Mouse (Mus musculus): ENCODE measurements at regions not wholly inside any gene's neighbourhood (a gene's known extent, or its start where the extent isn't known, plus 50 kb on each side); places are given as distances from the start of the nearest gene placed in this dataset.

DNA sequence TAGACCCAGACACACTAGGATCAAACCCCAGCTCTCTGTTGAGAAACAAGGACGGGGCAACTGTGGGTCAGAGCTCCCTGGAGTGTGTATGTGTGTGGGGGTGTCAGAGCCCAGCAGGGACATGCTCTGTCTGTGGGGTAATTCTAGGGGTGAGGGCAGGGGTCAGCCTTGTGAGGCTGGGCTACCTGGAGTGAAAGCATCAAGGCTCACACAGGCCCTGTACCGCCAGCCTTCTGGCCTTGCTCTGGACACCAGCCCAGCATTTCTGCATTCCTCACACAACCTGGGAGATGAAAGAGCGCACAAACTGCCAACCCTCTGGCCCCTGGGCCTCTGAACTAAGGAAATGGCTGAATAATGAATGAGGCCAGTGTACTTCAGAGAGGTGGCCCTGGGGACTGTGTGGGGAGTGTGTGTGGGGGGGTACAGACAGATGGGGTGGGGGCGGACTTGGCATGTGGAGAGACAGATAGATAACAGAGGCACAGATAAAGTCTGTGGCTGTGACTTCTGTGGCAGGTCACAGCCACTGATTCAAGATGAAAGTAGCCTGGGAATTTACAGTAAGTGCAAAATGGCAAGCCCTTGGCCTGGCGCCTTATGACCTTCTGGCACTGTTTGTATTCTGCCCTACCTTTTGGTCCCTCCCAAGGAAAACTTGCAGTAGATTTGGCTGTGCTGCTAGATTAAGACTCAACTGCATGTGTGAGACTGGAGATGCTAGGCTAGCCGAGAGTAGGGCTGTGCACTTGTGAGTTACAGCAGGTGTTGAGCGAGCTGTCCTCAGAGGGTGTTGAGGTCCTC lies 135.2 kb upstream of the 4931429L15Rik start:
- DNase-seq (ENCODE audit: low spot score) = no peak

DNA sequence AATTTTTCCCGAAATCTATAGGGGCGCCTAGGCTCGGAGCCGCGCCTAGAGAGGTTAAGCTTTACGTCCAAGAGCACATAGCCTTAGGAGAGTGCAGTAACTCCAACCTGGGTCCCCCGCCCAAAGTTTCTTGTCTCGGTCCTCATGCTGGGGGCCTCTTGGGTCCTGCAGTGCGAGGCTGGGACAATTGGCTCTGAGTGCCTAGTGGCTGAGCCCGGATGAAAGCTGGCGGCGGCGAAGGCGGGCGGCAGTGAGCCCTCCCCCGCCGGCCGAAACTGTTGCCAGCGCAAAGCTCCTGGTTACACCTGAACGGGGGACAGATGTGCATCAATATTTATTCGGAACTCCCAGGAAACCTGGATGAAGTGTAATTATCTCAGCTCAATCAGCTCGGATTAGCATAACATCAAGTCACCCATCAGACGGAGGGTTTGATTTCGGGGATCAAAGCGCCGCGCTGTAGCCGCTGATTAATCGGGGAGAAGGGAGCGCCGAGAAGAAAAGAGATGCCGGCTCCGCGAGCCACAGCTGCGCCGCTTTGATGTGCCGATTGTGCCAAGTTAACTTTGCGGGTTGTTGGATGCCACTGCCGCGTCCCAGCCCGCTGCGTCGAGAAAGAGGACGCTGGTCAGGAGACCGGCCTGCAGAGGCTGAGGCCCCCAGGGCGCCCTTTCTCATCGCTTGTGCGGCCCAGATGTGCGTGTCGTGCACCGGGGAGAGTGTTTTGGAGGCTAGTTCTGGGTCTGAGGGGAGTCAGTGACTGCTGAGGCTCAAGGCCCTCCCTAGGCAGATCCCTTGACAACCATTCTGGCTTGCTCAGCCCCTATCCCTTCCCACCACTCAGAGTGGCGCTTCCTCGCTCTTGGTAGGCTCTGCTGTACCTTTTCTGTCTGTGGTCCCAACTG lies 123.7 kb upstream of the 4931429L15Rik start:
- DNase-seq (ENCODE audit: low spot score) = no peak

DNA sequence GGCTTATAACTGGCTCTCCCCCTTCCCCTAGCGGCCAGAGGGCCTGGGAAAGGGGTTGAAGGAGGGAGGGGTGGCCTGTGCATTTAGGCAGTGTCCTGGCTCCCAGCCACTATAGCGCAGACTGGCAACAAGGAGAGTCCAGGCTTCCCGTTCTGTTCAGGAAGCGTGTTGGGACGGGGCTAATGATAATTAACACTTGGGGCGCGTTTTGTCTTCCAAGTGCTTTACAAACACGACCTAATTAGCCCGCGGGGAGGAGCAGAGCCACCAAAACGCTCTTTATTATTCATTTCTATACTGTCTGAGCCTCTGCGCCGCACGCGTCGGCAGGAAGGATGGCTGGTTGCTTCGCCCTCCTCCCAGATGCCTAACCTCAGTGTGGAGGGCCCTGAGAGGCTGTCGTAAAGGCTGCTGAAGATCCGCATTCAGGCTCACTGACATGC lies 123.0 kb upstream of the 4931429L15Rik start:
- DNase-seq (ENCODE audit: low spot score) = no peak

DNA sequence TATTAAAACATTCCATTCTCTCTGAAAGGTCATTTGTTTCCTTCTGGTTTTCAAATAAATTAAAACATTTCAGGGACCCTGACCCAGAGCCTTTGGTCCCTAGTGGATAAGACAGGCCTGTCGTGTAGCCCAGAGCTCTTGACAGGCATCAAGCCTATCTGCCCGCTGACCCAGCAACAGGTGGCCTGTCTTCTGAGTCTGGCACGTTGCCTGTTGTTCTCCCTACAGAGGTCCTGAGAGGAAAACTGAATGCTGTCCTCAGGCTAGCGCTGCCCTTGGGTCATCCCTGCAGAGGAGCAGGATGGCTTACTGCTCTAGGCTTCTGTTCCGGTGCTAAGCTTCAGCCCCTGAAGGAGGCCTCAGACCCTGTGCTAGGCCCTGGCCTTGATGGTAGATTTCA lies 120.4 kb upstream of the 4931429L15Rik start:
- no peak for DNase-seq (ENCODE audit: low spot score)

DNA sequence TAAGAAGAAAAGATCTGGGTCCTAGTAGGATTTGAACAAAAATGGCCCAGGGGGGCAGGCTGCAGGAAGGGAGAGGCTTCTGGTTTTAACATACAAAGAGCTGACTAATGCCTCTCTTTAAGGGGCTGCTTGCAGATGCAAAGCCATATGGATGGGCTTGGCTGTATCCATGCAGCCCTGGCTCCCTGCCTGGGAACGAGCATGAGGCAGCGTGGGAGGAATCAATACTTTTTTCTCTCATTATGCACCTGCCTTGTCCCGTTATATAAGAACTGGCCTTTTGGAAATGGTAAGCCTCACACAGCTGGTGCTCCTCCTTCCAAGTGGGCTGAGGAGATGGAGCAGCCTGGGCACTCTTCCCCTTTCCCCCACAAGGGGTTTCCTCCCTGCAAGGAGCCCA lies 114.9 kb upstream of the 4931429L15Rik start:
- no peak for DNase-seq (ENCODE audit: low spot score)

DNA sequence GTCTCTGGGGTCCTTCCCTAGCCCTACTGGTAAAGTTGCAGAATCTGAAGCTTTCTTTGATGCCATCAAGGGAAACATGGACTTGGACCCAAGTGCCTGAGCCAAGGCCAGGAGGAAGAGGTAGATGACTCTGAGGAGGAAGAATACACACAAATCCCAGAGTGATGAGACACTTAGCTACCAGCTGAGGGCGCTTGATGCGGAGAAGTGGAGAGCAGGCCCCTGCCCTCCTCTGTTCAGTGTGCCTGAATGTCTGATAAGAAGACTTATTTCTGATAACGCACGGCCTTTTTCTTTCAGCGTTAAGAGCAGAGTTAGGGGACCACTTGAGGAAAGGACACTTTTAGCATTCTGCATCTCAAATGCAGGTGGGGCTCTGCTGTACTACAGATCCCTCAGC lies 113.9 kb upstream of the 4931429L15Rik start:
- no peak for DNase-seq (ENCODE audit: low spot score)

DNA sequence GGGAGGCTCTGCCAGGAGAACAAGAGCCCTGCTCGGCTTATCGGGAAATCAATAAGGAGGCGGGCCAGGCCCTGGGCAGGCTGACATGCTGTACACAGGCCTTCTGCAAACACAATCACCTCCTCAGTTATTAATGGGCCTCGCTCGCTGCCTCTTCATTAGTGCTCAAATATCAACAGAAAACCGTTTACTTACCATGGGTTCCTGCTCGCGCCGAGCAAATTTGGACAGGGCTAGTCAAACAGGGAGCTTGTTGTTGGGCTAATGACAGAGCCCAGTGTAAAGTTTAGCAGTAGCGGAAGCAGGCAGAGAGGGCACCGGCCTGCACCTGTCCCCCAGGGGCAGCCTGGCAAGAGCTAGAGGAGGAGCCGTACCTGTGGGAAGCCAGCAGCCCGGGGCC lies 111.3 kb upstream of the 4931429L15Rik start:
- no peak for DNase-seq (ENCODE audit: low spot score)

DNA sequence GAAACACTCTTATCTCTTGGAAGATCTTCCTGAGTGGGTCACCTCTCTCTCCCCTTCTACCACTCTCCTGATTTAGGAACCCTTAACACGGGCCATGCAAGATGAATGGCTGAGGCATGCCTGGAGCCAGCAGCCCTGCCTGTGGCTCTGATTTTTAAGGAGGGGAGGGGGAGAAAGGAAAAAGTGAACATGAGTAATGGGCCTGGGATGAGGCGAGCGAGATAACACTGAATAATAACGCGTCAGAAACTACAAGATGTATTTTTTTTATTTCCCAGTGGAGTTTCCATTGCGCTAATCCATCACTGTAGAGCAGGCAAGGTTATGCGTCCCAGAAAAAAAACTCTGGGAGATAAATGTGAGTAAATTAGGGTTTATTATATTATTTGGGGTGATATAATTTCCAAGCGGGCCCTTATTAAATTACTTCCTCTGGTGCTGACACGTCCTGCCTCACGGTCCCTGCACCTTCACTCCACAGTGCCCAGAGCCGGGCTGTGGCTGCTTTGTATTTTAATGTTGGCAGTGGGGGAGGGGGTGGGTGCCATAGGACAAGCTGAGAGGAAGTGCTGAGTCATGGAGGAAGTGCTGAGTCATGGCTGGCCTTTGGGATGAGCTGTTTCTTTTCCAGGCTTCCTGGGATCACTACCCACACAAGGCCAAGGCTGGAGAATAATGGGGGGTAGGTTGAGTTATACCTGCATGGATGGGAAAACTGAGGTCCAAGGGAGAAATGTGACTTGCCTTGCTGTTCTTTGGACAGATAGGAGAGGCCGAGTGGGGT lies 103.6 kb upstream of the 4931429L15Rik start:
- DNase-seq (ENCODE audit: low spot score) = no peak

DNA sequence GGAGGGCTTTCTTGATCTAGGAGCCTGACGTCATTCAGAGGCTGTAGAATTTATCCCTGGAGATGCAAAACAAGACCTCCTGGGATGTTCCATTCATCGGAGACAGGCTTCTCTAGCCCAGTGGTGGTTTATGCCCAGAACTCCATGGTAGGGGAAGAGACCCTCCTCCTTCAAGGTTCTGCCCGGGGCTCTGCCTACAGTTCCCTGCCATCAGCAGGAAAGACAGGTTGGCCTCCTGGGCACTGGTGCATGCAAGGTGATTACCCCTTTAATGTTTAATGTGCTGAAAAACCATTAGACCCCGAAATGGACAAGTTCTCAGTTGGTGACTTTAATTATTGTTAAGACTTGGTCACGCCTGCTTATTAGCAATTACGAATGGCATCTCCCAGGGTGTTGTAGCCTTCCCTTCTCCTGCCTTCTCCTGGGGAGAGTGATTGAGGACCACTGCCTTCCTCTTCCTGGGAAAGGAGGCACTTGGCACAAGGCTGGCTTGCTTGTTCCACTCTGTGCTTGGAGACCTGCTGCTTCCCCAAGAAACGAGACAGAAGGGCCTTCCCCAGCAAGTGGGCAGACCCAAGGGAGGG lies 102.0 kb upstream of the 4931429L15Rik start:
- DNase-seq (ENCODE audit: low spot score) = no peak

DNA sequence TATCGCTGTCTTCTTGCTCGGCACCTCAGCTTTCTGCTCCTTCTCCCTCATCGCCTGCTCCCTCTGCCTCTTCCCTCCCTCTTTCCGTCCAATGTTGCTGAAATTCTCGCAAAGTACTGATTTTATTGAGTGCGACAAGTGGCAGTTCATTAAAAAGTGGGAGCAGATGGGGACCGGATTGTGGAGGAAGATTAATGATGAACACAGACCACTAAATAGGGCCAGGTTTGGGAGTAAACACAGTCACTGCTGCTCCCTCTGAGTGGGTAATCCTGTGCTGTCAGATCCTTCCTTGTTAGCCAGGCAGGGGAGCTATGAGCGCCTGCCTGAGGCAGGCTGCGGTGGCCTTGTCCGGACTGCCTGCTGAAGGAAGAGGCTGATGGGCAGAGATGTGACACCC lies 91.9 kb upstream of the 4931429L15Rik start:
- no peak for DNase-seq (ENCODE audit: low spot score)

DNA sequence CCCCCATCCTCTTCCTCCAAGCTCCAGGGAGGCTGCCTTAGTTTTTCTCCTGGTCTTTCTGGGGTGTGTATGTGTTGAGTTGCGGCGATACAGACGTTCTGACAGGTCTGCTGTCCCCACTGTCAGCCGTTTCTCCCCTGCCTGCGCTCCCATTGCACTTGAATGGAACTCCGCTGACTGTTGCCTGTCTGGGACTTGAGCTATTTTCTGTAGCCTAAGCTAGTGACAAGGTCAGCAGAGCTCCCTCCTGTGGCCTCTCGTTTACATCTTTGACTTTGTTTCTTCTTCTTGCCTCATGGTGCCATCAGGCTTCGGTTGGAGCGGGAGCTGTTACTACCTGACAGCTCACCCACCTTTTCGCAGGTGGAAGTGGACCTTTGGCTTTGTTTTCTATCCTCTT lies 89.0 kb upstream of the 4931429L15Rik start:
- DNase-seq (ENCODE audit: low spot score) = no peak

DNA sequence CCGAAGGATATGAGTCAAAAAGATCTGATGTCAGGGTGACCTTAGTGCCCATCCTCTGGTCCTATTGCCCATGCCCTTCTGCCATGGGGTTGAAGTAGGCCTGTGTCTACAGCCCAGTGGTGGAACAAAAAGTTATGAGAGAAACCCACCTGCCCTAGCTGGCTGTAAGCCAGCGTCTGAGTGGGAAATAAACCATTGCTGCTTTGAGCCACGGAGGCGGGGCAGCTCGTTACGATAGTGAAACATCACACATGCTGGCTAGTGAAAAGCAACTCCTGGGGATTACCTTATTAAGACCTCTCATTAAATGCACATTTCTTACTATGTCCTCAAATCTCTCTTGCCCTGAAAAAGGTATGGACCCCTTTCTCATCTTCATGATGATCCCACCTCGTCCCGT lies 86.8 kb upstream of the 4931429L15Rik start:
- DNase-seq (ENCODE audit: low spot score) = no peak

DNA sequence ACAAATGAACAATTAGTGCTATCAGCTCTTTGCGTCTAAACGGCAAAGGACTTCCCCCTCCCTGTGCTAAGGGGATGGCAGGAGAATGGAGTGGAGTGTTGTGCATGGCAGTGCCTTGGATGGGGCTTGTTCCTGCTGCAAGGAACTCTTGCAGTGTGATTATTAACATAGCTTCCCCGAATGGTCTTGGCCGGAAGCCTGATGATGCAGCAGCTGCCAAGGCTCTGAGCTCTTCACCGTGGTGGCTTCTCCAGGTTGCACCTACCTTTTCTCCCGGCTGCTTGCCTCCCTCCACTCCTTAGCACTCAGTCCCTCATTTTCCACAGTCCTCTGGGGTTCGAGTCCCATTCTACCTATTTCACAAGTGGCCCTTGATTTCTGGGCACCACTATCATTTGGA lies 76.8 kb upstream of the 4931429L15Rik start:
- no peak for DNase-seq (ENCODE audit: low spot score)

DNA sequence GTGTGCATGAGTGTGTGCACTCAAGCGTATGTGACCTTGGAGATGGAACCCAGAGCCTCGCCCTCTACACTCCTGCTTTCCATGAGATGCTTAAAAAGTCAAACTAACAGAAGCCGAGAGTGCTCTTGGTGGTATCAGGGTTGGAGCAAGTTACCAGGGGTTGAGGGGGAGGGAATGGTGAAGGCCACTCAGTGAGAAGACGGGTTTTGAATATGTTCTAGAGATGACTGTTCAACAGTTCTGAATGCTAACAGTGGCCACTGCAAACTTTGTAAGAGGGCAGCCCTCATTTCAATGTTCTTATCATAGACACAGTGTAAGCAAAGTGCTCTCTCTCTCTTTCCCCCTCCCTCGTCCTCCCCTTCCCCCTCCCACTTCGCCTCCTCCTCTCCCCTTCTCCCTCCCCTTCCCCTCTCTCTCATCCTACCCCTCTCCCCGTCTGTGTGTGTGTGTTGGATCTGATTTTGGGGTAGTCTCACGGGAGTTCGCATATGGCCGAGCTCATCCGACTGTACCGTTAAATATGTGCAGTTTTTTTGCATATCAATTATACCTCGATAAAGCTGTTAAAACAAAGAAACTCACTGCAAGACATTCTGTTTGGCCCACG lies 75.5 kb upstream of the 4931429L15Rik start:
- DNase-seq (ENCODE audit: low spot score) = no peak

DNA sequence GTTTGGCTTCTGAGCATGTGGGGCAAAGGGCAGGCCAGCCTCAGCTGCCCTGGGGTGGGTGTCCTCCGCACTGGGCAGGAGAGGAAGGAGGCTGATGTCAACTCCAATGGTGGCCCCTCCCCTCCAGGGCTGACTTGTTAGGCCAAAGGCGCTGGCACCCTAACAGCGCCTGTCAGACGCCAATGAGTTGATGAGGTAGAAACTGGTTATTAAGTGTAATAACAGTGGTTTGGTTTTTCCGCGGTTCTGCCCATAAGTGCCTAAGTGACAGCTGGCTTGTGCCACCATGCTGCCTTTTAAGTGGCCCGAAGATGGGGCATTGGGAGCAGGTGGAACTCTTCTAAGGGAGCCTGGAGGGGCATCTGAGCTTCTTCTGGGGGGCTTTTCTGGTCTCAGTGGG lies 74.5 kb upstream of the 4931429L15Rik start:
- DNase-seq (ENCODE audit: low spot score) = no peak

DNA sequence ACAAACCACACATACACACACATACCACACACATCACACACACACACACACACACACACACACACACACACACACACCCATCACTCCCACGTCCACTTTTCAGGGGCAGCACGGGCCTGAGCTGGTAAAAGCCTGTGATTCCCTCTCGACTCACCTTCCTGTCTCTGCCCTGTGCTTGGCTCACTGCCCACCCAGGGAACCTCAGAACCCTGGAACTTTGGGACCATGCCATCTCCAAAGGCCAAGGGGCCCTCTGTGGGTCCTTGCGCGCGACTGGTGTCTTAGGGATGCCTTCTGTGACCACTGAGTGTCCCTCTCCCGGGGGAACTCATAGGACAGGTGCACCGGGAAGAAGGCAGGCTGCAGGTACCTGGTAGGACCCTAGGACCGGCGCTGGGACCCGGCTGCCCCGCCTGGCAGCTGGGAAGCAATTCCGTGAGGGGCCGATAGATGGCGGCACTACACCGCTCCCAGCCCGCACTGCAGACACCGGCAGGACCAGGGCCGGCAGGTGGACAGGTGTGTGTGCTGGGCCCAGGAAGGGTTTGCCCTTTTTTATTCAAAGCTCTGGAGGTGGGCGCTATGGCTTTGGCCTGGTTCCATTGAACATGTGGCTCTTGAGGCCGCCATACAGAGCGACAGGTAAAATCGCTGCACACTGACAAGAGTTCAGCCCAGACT lies 73.0 kb upstream of the 4931429L15Rik start:
- DNase-seq (ENCODE audit: low spot score) = peak; percentile 27

DNA sequence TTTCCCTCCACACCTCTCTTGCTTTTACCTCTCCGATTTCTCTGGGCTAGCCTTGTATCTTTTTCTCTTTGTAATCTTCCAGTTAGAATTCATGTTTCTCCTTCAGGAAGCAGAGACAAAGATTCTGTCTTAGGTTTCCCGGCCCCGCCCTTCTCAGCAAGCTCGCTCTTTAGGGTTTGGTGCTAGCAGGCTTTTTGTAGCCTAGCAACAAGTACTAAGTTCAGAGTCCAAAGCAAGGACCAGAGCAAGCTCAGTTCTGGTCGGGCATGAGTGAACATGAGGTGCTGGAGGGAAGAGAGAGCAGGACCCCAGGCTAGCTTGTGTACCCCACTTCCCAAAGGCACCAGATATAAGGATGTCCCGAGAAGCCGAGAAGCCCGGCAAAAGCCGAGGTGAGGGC lies 70.0 kb upstream of the 4931429L15Rik start:
- DNase-seq (ENCODE audit: low spot score) = no peak

DNA sequence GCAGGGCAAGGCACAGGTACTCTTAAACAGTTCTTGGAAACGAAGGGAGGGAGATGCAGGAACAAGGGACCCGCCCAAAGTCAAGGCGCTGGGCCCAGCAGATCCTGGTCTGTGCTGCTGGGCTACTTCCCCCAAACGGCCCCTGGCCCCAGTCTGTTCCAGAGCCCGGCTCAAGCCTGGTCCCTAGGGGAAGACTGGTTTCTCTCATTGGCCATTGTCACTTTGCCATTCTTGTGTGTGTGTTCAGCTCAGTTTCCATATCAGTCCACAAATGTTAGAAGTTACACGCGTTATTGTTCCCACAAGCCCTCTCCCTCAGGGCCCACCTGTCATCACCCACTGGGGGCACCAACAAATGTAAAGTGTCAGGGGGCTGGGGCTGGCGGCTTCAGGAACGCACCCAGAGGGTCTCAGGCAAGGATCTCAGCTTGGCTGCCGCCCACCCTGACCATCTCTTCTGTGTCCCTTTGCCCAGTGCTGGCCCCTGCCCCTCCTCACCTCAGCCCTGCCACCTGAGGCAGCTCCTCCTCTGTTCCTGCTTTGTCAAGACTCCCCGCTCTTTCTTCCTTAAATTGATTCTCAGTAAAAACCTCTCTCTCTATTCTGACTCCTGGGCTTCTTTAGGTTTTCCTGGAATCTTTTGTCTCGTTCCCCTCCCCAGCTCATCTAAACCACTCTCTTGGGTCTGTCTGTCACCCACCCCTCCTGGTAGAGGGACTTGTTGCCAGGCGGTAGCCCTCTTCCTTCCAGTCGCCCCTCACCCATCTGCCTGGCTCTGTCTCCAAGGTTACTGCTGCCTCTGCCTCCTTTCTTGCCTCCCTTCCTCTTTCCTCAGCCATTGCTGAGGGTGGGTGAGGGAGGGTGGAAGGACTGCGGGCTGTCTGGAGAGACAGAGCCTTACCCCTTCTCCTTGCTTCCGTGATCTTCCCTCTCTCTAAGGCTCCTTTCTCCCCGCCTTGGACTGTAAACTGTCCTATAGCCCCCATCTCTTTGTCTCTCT lies 69.2 kb upstream of the 4931429L15Rik start:
- no peak for DNase-seq (ENCODE audit: low spot score)

DNA sequence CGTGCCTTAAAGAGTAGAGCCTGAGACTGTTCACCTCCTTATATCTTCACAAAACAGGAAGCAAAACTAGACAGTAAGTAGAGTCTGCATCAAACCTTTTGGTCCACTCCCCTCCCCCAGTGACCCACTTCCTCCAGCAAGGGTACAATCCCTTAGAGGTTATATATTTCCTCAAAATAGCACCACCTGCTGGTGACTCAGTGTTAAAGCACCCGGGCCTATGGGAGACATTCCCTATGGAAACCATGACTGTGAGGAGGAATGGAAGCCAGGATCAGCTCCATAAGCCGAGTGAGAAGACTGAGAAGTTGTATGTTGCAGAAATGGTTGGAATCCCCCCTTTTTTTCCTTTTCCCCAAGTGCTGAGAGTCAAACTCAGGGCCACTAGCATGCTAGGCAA lies 66.5 kb upstream of the 4931429L15Rik start:
- DNase-seq (ENCODE audit: low spot score) = no peak

DNA sequence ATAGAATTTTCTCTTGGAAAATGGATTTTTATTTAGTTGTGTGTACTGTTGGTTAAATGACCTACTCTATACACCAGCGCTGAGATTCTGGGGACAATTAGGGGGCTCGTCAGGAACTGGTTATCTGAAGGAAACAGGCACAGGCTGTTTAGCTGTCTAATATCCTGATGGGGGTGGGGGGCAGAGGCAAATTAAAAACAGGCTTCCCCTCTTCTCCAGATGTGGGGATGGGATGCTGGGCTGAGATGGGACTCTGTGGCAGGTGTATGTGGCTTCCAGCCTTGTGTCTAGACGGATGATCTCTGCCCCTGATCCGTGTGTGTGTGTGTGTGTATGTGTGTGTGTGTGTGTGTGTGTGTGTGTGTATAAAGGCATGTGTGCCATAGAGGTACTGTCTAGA lies 61.6 kb upstream of the 4931429L15Rik start:
- DNase-seq (ENCODE audit: low spot score) = no peak

Measured in urinary bladder, postnatal 10 days (tissue).